Comparison of ENCODE assay signal across 7 mouse cellular contexts in the genomic region with DNA sequence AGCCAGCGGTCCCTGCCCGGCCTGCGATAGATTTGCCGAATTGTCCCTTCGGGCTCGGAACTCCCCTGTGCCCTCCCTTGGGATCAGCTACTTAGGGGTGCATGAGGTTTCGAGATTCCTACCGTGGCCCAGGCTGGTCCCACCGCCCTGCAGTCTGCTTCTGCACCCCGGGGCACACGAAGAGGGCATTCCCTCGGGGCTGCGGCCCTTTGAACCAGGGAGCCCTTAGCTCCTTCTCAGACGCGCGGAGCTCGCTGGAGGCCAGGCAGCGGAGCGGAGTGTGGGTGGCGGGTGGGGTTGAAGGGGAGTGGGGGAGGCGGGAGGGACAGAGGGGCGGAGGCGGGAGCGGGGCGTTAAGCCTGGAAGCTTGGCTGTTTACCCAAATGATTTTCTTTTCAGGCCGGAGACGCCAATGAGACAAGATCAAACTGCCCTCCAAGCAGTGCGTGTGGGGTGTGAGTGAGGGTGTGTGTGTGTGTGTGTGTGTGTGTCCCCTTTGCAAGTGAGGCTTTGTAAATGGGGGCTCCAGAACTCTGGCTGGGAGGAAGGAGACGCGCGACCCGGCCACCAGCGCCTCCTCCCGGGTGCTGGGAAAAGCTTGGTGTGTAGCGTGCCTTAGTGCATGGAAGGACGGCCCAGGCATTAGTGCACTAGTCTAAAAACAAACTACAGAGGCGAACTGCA. TPM values are rescaled to one million over a fixed set of nuclear protein-coding genes. Genes with fewer than 3 reads are reported as not detected.
A peak's percentile ranks its signal among the peaks of the same experiment; 100 is the strongest.
DNase-seq lines count a peak whose midpoint lies in the region; ATAC-seq and TF ChIP-seq lines count a peak whose summit lies in the region.

No protein-coding gene starts in this region.

- DNase-seq in brain, embryonic 14.5 days (ENCODE audit: low read depth), result peak; percentile 79
- DNase-seq in embryonic facial prominence, embryonic 11.5 days (ENCODE audit: low spot score), result peak; percentile 60
- DNase-seq in midbrain, embryonic 11.5 days (ENCODE audit: low spot score, missing footprints), result peak; percentile 95
- DNase-seq in urinary bladder, adult 18-20 months (ENCODE audit: low spot score in 2 of 2), result no peak
- no peak for DNase-seq in cerebellum, postnatal 36 days

- peak overlapping the region; percentile 52 for H3K9ac ChIP-seq in embryonic facial prominence, embryonic 11.5 days (replicated peaks; ENCODE audit: low read length)
- H3K9ac ChIP-seq in intestine, postnatal 0 days (ENCODE audit: low read depth, low read length), result no peak overlapping the region
- peak overlapping the region; percentile 76 for H3K9ac ChIP-seq in midbrain, embryonic 11.5 days (ENCODE audit: low read length)

- peak; percentile 56 for ATAC-seq in embryonic facial prominence, embryonic 11.5 days (replicated peaks; ENCODE audit: insufficient number of reproducible peaks, low FRiP score, low TSS enrichment, low read depth)
- ATAC-seq in intestine, postnatal 0 days, result no peak
- ATAC-seq in midbrain, embryonic 11.5 days (ENCODE audit: low FRiP score), result peak; percentile 81
- ATAC-seq in granulocyte monocyte progenitor cell, adult 5-6 weeks (replicated peaks; ENCODE audit: poor library complexity, severe bottlenecking), result no peak

- no peak overlapping the region; the same call in 1 of the 2 replicates for H3K27ac ChIP-seq in embryonic facial prominence, embryonic 11.5 days (replicated peaks; ENCODE audit: low read depth, low read length)
- no peak overlapping the region for H3K27ac ChIP-seq in intestine, postnatal 0 days (ENCODE audit: low read depth, low read length)
- peak overlapping the region; percentile 91 for H3K27ac ChIP-seq in midbrain, embryonic 11.5 days (ENCODE audit: low read depth, low read length)

- WGBS in embryonic facial prominence, embryonic 11.5 days, result 2% methylated on average over 34 of the region's 37 CpGs
- 24% methylated on average over 36 of the region's 37 CpGs for WGBS in intestine, postnatal 0 days
- WGBS in midbrain, embryonic 11.5 days, result 1% methylated on average over 37 of the region's 37 CpGs

- H3K4me2 ChIP-seq in embryonic facial prominence, embryonic 11.5 days (ENCODE audit: low read depth, low read length), result peak overlapping the region; percentile 40
- peak overlapping the region; percentile 24; the same call in 1 of the 2 replicates for H3K4me2 ChIP-seq in intestine, postnatal 0 days (replicated peaks; ENCODE audit: low read depth)
- peak overlapping the region; percentile 69 for H3K4me2 ChIP-seq in midbrain, embryonic 11.5 days

- H3K4me1 ChIP-seq in embryonic facial prominence, embryonic 11.5 days (ENCODE audit: control insufficient read depth, insufficient read depth, low read length), result no peaks in the 10 kb centered on the region; the same call in 1 of the 2 replicates
- H3K4me1 ChIP-seq in intestine, postnatal 0 days (replicated peaks; ENCODE audit: control insufficient read depth, insufficient read depth, low read length), result no peaks in the 10 kb centered on the region
- H3K4me1 ChIP-seq in midbrain, embryonic 11.5 days (ENCODE audit: control insufficient read depth, insufficient read depth, low read length), result peaks cover 8% of the 10 kb centered on the region

- no peaks in the 10 kb centered on the region for H3K36me3 ChIP-seq in embryonic facial prominence, embryonic 11.5 days (replicated peaks; ENCODE audit: control insufficient read depth, insufficient read depth, low read depth, low read length)
- no peaks in the 10 kb centered on the region for H3K36me3 ChIP-seq in intestine, postnatal 0 days (ENCODE audit: control insufficient read depth, insufficient read depth)
- H3K36me3 ChIP-seq in midbrain, embryonic 11.5 days (ENCODE audit: control insufficient read depth, insufficient read depth, low read length), result no peaks in the 10 kb centered on the region

- peaks cover 39% of the 10 kb centered on the region for H3K27me3 ChIP-seq in embryonic facial prominence, embryonic 11.5 days (ENCODE audit: control insufficient read depth, insufficient read depth, low read length)
- peaks cover 47% of the 10 kb centered on the region for H3K27me3 ChIP-seq in intestine, postnatal 0 days (replicated peaks; ENCODE audit: control insufficient read depth, insufficient read depth, low read length)
- H3K27me3 ChIP-seq in midbrain, embryonic 11.5 days (ENCODE audit: control insufficient read depth, insufficient read depth, low read length), result peaks cover 85% of the 10 kb centered on the region

- H3K9me3 ChIP-seq in embryonic facial prominence, embryonic 11.5 days (replicated peaks; ENCODE audit: control insufficient read depth, low read length), result no peaks in the 10 kb centered on the region
- H3K9me3 ChIP-seq in intestine, postnatal 0 days (ENCODE audit: control insufficient read depth), result no peaks in the 10 kb centered on the region
- no peaks in the 10 kb centered on the region for H3K9me3 ChIP-seq in midbrain, embryonic 11.5 days (ENCODE audit: control insufficient read depth, low read length)

- TF ChIP-seq POLR2A in brain, embryonic 14.5 days (IDR thresholded peaks at IDR 0.05; ENCODE audit: borderline replicate concordance, extremely low read depth, insufficient read depth, insufficient read length, poor library complexity, severe bottlenecking), result no peak

- H3K4me3 ChIP-seq in embryonic facial prominence, embryonic 11.5 days (ENCODE audit: low read depth, low read length), result peak overlapping the region; percentile 22
- peak overlapping the region; percentile 3; the same call in 1 of the 2 replicates for H3K4me3 ChIP-seq in intestine, postnatal 0 days (ENCODE audit: low read depth, low read length)
- peak overlapping the region; percentile 43 for H3K4me3 ChIP-seq in midbrain, embryonic 11.5 days (ENCODE audit: low read depth, low read length)

- TF ChIP-seq CTCF in brain, embryonic 14.5 days (IDR thresholded peaks at IDR 0.05; ENCODE audit: borderline replicate concordance, extremely low read depth, insufficient read depth, insufficient read length), result peak; percentile 41; the same call in 1 of the 2 replicates
- peak; percentile 40 for TF ChIP-seq CTCF in intestine, postnatal 0 days (IDR thresholded peaks at IDR 0.05; ENCODE audit: low read depth)

RNA-seq across cellular contexts. Expression of gene Nr2f2, which starts 28.8 kb away (rescaled TPM):
- 244 and 291 TPM in 2 replicates for polyA plus RNA-seq in brain, embryonic 14.5 days (2012; rRNA removed)
- polyA plus RNA-seq in embryonic facial prominence, embryonic 11.5 days (2014; fragmentation: Nextera tagmentation; extraction: Ambion mirVana), result 106 and 114 TPM in 2 replicates
- polyA plus RNA-seq in intestine, postnatal 0 days (2015; fragmentation: Nextera tagmentation; extraction: Ambion mirVana), result 17.9 and 19.1 TPM in 2 replicates
- polyA plus RNA-seq in midbrain, embryonic 11.5 days (2014; fragmentation: Nextera tagmentation; extraction: Ambion mirVana), result 114 and 122 TPM in 2 replicates
- total RNA-seq in granulocyte monocyte progenitor cell, adult 5-6 weeks (2014; fragmentation: Nextera tagmentation), result not detected in 2 replicates
- not detected in 2 replicates for total RNA-seq in granulocyte monocyte progenitor cell, adult 5-6 weeks (2017)

Comparison
In these comparisons a context has a peak if more than half of its experiments do, and no peak if none do; other contexts are left out.
1. DNase-seq: peak in brain, embryonic 14.5 days (single experiment), embryonic facial prominence, embryonic 11.5 days (single experiment) and midbrain, embryonic 11.5 days (single experiment); none in urinary bladder, adult 18-20 months (0 of 2) and cerebellum, postnatal 36 days (0 of 2).
2. ATAC-seq: peak in embryonic facial prominence, embryonic 11.5 days (single experiment) and midbrain, embryonic 11.5 days (single experiment); none in intestine, postnatal 0 days (single experiment) and granulocyte monocyte progenitor cell, adult 5-6 weeks (single experiment).
3. Peak in every context shown above with its lines, with median percentiles within 50 percentile points of each other: H3K4me2 ChIP-seq and H3K4me3 ChIP-seq.